Mouse (Mus musculus) heart, postnatal 14 days (tissue): Measurements from ENCODE around the gene Ptdss2. TPM values are rescaled to one million over a fixed set of nuclear protein-coding genes. Genes with fewer than 3 reads are reported as not detected.

Source experiments
- DNase-seq, 2 experiments: peaks; one replicate each; pipeline ENCODE4 v3.0.0; 2021 to 2022
- intact Hi-C: fragments of 180-260 bp; cut with DNase I; formaldehyde crosslinking; loops from one replicate; pipeline ENCODE4 v1.15.1; 2025
- total RNA-seq, 2 experiments: library from RNA; stranded (reverse); gene quantifications; 2 replicates each; pipeline ENCODE4 v1.2.3; 2021

Ptdss2 gene
- total RNA-seq, 2 experiments from 2014 or later = 35.9 to 38.7 TPM

- no peak for DNase-seq
Measured at GRCm38 (mm10) chr7:141119487-141119886, 2.7 kb upstream of the Ptdss2 start.

DNA sequence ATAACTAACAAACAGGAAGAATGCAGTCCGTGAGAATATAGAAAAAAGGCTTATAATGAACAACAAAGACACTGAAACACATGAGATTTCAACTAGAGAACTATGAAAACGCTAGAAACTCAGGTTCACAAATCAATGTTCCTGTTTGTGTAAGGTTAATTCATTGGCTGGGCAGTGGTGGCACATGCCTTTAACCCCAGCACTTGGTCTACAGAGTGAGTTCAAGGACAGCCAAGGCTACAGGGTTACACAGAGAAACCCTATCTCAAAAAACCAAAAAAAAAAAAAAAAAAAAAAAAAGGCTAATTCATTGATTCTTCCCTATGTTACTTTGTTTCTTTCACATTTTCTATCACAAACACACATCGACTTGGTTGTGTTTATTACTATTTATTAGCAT lies 1.6 kb upstream of the Ptdss2 start:
- intact Hi-C loops = loop anchor here (1.0 to 5.0 kb wide), 2 partner anchors 23 to 52 kb away; partner anchors contain the start of gene Rnh1
- DNase-seq = no peak

More at GRCm38 (mm10) chr7:141119487-141119886, 2.7 kb upstream of the Ptdss2 start:
- intact Hi-C loops = no loop called here

- no peak for DNase-seq
- intact Hi-C loops = loop anchor here (1.0 to 5.0 kb wide), 2 partner anchors 24 to 51 kb away; partner anchors contain the start of gene Rnh1
Measured at GRCm38 (mm10) chr7:141121051-141121531, 1.1 kb upstream of the Ptdss2 start.

- intact Hi-C loops = loop anchor here (5.0 kb wide), 1 partner anchor 49 kb away; the partner anchor contains the start of gene Rnh1
- peak; percentile 92 to 94 for DNase-seq
Measured at GRCm38 (mm10) chr7:141122689-141123516, 721 bp downstream of the Ptdss2 start.

DNA sequence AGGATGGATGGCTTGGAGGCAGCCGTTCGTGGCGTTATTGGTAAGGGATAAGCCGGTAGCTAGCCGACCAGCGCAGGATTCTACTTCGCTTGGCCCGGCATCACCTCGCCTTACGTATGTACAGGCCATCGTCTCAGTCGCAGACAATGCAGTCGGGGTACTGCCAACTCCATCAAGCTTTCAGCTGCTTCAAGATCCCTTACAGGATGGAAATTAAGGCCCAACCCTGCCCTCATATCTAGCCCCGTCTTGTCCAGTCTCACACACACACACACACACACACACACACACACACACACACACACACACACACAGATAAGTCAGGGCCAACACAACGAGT lies 1.3 kb downstream of the Ptdss2 start:
- intact Hi-C loops = loop anchor here (5.0 kb wide), 1 partner anchor 49 kb away; the partner anchor contains the start of gene Rnh1
- DNase-seq = no peak

GRCm38 (mm10) chr7:141131024-141131820 lies 9.0 kb downstream of the Ptdss2 start:
- intact Hi-C loops = loop anchor here (2.0 kb wide), 1 partner anchor 38 kb away; no protein-coding TSS in a partner anchor

GRCm38 (mm10) chr7:141131904-141132755 lies 9.9 kb downstream of the Ptdss2 start:
- intact Hi-C loops = loop anchor here (2.0 kb wide), 1 partner anchor 39 kb away; no protein-coding TSS in a partner anchor
- DNase-seq = no peak

More at GRCm38 (mm10) chr7:141131024-141131820, 9.0 kb downstream of the Ptdss2 start:
- peak; percentile 89 to 92 for DNase-seq

GRCm38 (mm10) chr7:141141326-141141725 lies 19.1 kb downstream of the Ptdss2 start:
- DNase-seq = no peak
- intact Hi-C loops = no loop called here

GRCm38 (mm10) chr7:141143112-141143511 lies 20.9 kb downstream of the Ptdss2 start:
- peak; percentile 28 to 44 for DNase-seq
- intact Hi-C loops = no loop called here

GRCm38 (mm10) chr7:141143861-141144260 lies 21.7 kb downstream of the Ptdss2 start:
- DNase-seq = no peak

GRCm38 (mm10) chr7:141144650-141145049 lies 22.5 kb downstream of the Ptdss2 start:
- no peak for DNase-seq

More at GRCm38 (mm10) chr7:141143861-141144260, 21.7 kb downstream of the Ptdss2 start:
- intact Hi-C loops = no loop called here

GRCm38 (mm10) chr7:141145403-141145802 lies 23.2 kb downstream of the Ptdss2 start:
- DNase-seq = no peak
- intact Hi-C loops = no loop called here

More at GRCm38 (mm10) chr7:141144650-141145049, 22.5 kb downstream of the Ptdss2 start:
- intact Hi-C loops = no loop called here

- intact Hi-C loops = no loop called here
Measured at GRCm38 (mm10) chr7:141146043-141146595, 23.9 kb downstream of the Ptdss2 start.

DNA sequence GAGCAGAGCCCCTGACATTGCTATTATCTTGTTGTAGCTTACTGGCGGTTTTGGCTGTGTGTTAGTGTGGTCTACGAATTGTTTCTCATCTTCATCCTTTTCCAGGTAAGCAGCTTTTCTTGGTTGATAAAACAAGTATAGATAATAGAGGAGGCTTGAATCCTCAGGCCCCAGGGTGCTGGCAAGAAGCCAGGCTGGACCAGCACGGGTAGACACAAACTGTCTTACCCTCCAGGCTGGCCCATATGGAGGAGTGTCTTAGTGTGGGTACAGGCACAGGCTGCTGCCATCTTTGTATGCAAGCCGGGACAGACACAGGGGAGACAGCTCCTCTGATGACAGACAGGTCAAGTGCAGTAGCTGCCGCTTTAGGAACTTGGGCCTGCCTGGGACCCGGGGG lies 24.9 kb downstream of the Ptdss2 start:
- DNase-seq = no peak
- intact Hi-C loops = no loop called here

More at GRCm38 (mm10) chr7:141146043-141146595, 23.9 kb downstream of the Ptdss2 start:
- no peak for DNase-seq

DNA sequence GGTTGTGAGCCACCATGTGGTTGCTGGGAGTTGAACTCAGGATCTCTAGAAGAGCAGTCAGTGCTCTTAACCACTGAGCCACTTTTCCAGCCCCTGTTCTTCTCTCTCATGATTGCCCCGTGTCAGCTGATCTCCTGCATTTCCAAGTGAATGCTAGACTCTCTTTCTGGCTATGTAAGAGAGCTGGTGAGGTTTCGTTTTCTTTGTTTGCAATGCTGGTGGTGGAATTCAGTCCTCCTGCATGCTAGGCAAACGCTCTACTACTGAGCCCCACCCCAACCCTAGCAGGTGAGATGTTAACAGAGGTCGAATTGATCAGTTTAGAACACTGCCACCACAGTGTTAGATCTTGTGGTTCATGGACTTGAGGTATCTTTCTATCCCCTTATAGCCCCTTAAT lies 26.5 kb downstream of the Ptdss2 start:
- no peak for DNase-seq
- intact Hi-C loops = no loop called here

DNA sequence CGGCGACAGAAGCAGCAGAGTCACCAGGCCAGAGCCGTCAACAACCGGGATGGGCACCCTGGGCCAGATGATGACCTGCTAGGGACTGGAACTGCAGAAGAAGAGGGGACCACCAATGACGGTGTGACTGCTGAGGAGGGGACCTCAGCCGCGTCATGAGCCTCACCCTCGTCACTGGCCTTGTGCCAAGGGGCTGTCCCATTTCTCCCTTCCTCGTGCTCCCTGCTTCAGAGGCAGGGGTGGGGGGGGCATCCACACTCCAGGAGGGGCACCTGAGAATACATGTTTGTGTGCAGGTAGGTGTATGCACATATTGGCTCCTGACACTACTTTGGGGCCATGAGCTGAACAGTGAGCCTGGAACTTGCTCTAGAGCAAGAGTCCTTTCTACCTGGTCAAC lies 33.2 kb downstream of the Ptdss2 start:
- no peak for DNase-seq
- intact Hi-C loops = no loop called here

- intact Hi-C loops = loop anchor here (10.0 kb wide), 1 partner anchor 60 kb away; the partner anchor contains the start of gene Phrf1
- no peak for DNase-seq
Measured at GRCm38 (mm10) chr7:141164397-141164796, 42.2 kb downstream of the Ptdss2 start.

DNA sequence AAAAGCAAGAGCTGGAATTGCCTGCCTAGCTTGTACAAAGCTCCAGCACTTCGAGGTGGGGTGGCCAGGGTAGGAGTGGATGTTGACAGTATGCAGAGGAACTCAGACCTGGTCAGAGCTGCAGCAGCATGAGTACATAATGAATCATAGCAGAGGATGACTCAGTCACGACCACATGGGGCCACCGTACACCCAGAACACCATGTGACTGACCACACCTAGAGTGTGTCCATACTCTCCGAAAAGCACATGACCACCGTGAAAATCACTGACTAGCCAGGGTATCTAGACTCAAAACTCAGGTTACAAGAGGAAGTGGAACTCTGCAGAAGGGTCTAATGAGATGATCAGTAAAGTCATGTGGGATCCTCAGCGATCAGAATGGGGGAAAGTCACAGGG lies 42.7 kb downstream of the Ptdss2 start:
- DNase-seq = no peak
- intact Hi-C loops = loop anchor here (10.0 kb wide), 1 partner anchor 60 kb away; the partner anchor contains the start of gene Phrf1

GRCm38 (mm10) chr7:141167901-141168517 lies 45.8 kb downstream of the Ptdss2 start:
- peak; percentile 37 to 59 for DNase-seq
- intact Hi-C loops = loop anchor here (10.0 kb wide), 1 partner anchor 57 kb away; the partner anchor contains the start of gene Phrf1
